Mouse (Mus musculus) small intestine, adult 2 months (tissue): ENCODE measurements around the gene Dkkl1.

ENCODE experiments used
- CTCF ChIP-seq: fragments of 200-500 bp; IDR thresholded peaks from 2 replicates; pipeline ENCODE4 v1.5.1; 2012; ENCODE audit warnings: low read depth, mild to moderate bottlenecking, control low read depth, inconsistent platforms, low read length, moderate library complexity, mixed read lengths; ENCODE audit not compliant: insufficient replicate concordance, insufficient read length; ENCODE audit errors: extremely low read depth
- POLR2A ChIP-seq: fragments of 200-500 bp; IDR thresholded peaks from 2 replicates; pipeline ENCODE4 v1.6.1; 2012; ENCODE audit warnings: low read depth, mild to moderate bottlenecking, control low read depth, inconsistent platforms, low read length, moderate library complexity

DNA sequence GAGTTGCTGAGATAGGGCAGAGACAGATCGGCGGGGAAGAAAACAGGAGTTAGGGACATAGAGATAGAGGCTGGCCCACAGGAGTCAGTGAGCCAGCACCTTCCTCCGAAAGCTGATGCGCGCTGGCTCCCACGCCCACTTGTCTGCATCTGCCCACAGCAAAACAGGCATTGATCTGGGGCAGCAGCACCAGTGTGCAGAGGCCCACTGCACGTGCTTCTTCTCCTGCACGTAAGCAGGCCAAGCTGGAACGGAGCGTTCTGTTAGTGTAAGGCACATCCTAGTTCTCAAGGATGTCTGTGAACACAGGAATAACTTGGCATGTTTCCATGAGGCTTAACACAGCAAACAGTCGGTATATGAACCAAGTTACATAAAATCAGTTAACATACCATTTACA is 13.0 kb downstream of the Dkkl1 start:
- no peak for TF ChIP-seq CTCF
- TF ChIP-seq POLR2A = no peak
